Mouse (Mus musculus) heart, adult 2 months (tissue): ENCODE results near the gene Adrb1.

Experiments used
- CTCF ChIP-seq: fragments of 200-600 bp; IDR thresholded peaks from 2 replicates; pipeline ENCODE4 v1.8.1; 2022; ENCODE audit warnings: antibody characterized with exemption, mild to moderate bottlenecking, moderate library complexity
- POLR2A ChIP-seq: fragments of 200-500 bp; IDR thresholded peaks from 2 replicates; pipeline ENCODE4 v1.6.1; 2011; ENCODE audit warnings: mild to moderate bottlenecking, low read depth, low read length, control low read depth; ENCODE audit not compliant: insufficient read depth

GRCm38 (mm10) chr19:56761096-56761495 is 39.1 kb downstream of the Adrb1 start:
- TF ChIP-seq POLR2A (no peak), CTCF (no peak)
